Mouse (Mus musculus) neural tube, embryonic 14.5 days (tissue): Measurements from ENCODE around the gene Gm42669. TPM values are rescaled to one million over a fixed set of nuclear protein-coding genes. Genes with fewer than 3 reads are reported as not detected.

Experiments
- ATAC-seq: fragments of 200-750 bp; cut with Nextera tagmentation; 2 replicates; pipeline ENCODE4 v1.8.0; 2017; ENCODE audit warnings: low read depth, mild to moderate bottlenecking, moderate TSS enrichment, moderate library complexity
- H3K27ac ChIP-seq: fragments of 300-500 bp; sonication (generic); 2 replicates; pipeline ENCODE4 v1.5.1; 2014; ENCODE audit warnings: low read depth, mild to moderate bottlenecking, control low read depth, low read length, moderate library complexity, mixed read lengths
- H3K27me3 ChIP-seq: fragments of 300-500 bp; sonication (generic); 2 replicates; pipeline ENCODE4 v1.6.1; 2014; ENCODE audit warnings: low read length; ENCODE audit not compliant: control insufficient read depth, insufficient read depth
- H3K36me3 ChIP-seq: fragments of 300-500 bp; sonication (generic); 2 replicates; pipeline ENCODE4 v1.6.1; 2014; ENCODE audit warnings: low read length, mixed read lengths; ENCODE audit not compliant: control insufficient read depth, insufficient read depth
- H3K4me1 ChIP-seq: fragments of 300-500 bp; sonication (generic); 2 replicates; pipeline ENCODE4 v1.6.1; 2014; ENCODE audit warnings: low read length; ENCODE audit not compliant: control insufficient read depth, insufficient read depth
- H3K4me2 ChIP-seq: fragments of 300-500 bp; sonication (generic); 2 replicates; pipeline ENCODE4 v1.6.1; 2014; ENCODE audit warnings: mild to moderate bottlenecking, low read depth, low read length, control low read depth
- H3K4me3 ChIP-seq: fragments of 300-500 bp; sonication (generic); 2 replicates; pipeline ENCODE4 v1.5.1; 2014; ENCODE audit warnings: low read depth, low read length, control low read depth, mixed read lengths
- H3K9ac ChIP-seq: fragments of 300-500 bp; sonication (generic); replicated peaks from 2 replicates; pipeline ENCODE4 v1.6.1; 2014; ENCODE audit warnings: low read depth, mild to moderate bottlenecking, control low read depth, low read length, mixed read lengths
- H3K9me3 ChIP-seq: fragments of 300-500 bp; sonication (generic); 2 replicates; pipeline ENCODE4 v1.6.1; 2016; ENCODE audit warnings: low read length; ENCODE audit not compliant: control insufficient read depth
- WGBS: fragments of 180-500 bp; shearing (Covaris S2); extraction: QIAGEN DNeasy Blood & Tissue Kit; methylation state at CpG from one replicate; pipeline ENCODE4 v1.1.7; 2014; 5-methylcytosine and 5-hydroxymethylcytosine counted together
- polyA plus RNA-seq: library from polyadenylated mRNA; unstranded; fragments of >200 nt; fragmentation: Nextera tagmentation; extraction: Ambion mirVana; gene quantifications from 2 replicates; pipeline ENCODE4 v1.2.1, GENCODE M21; 2014

The Gm42669 gene
- polyA plus RNA-seq, 1 experiment from 2014 or later, result 1.2 TPM

DNA sequence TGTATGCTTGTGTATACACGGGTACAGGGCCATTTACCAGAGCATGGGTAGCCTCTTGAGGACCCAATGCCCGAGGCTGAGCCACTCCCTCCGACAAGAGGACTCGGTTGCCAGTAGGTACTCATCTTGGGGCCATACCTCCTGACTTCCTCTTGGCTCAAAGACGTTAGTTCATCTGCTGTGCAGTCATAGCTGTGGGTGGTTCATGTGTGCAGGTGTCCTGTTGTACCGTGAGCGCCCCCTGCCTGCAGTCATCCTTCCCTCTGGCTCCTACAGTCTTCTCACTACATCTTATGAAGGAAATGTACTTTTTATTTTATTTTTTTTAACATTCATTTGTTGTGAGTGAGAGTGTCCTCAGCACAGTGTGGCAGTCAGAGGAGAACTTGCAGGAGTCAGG is 6.2 kb downstream of the Gm42669 start:
- Histone ChIP-seq H3K4me3 (no peak overlapping the region), H3K9ac (no peak overlapping the region), H3K4me2 (no peak overlapping the region), H3K4me1 (no peaks in the 10 kb centered on the region), H3K9me3 (no peaks in the 10 kb centered on the region), H3K27ac (no peak overlapping the region), H3K36me3 (peaks cover 4% of the 10 kb centered on the region; the same call in 1 of the 2 replicates), H3K27me3 (no peaks in the 10 kb centered on the region)
- WGBS, result 59% methylated on average over 7 of the region's 7 CpGs
- ATAC-seq, result no peak

DNA sequence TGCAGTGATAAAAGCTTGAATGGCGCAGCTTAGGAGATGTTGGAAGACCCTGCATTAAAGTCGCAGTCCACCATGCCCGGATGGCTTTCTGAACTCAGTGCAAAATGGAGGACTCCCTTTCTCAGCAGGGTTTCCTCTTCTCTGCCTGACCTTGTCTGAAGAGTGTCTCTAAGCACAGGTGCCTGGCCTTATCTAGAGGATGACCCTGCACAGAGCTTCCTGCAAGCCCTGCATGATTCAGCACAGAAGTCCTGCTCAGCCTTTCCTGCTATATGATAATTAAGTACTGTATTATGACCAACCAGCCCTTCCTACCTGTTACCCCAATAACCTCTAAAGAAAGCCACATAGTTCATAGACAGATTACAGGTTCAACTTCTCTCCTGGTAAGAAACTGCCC is 8.0 kb downstream of the Gm42669 start:
- H3K27ac ChIP-seq, result no peak overlapping the region
- H3K9me3 ChIP-seq, result no peaks in the 10 kb centered on the region
- ATAC-seq, result no peak
- no peak overlapping the region for H3K9ac ChIP-seq
- H3K36me3 ChIP-seq, result peaks cover 1% of the 10 kb centered on the region; the same call in 1 of the 2 replicates
- no peaks in the 10 kb centered on the region for H3K27me3 ChIP-seq
- no peak overlapping the region for H3K4me3 ChIP-seq
- no peak overlapping the region for H3K4me2 ChIP-seq
- no peaks in the 10 kb centered on the region for H3K4me1 ChIP-seq
- WGBS, result 95% methylated on average over 3 of the region's 3 CpGs

DNA sequence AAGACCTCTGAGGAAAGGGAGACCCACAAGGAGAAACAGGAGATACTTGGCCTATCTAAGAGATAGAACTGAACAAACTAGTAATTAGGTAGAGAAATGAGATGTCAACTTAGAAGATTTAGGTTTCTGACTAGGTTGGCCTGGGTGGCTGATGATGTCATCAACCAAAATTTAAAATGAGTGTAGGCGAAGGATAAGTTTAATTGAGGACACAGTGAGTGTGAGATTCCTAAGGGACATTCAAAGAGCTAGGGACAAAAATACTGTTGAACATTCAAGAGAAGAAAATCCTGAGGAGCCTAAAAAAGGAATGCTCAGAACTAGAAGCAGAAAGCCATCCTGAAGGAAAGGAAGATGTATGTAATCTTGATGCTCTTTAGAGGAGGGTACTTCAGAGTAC is 8.7 kb downstream of the Gm42669 start:
- 95% methylated on average over 1 of the region's 1 CpGs for WGBS
- Histone ChIP-seq H3K9me3 (no peaks in the 10 kb centered on the region), H3K27ac (no peak overlapping the region), H3K4me1 (no peaks in the 10 kb centered on the region), H3K36me3 (no peaks in the 10 kb centered on the region), H3K4me3 (no peak overlapping the region), H3K4me2 (no peak overlapping the region), H3K27me3 (no peaks in the 10 kb centered on the region), H3K9ac (no peak overlapping the region)
- no peak for ATAC-seq

DNA sequence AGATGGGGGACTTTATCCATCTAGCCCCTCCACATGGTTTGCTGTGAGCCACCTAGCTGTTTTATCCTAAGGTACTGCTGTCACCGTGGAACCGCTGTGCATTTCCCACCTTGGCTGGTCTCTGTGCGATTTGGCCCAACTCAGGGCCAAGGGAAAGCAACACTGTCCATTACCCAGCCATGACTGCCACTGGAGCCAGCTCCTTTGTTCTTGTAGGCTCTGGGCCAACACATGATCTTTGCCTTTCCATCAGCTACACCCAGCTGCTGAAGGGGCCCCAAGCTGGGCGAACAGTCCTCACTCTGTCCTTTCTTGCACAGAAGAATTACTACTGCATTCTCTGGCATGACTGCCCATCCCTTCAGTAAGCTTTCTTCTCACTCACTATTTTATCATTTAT is 11.2 kb downstream of the Gm42669 start:
- WGBS, result 84% methylated on average over 4 of the region's 4 CpGs
- no peak for ATAC-seq
- Histone ChIP-seq H3K27me3 (no peaks in the 10 kb centered on the region), H3K9me3 (no peaks in the 10 kb centered on the region), H3K27ac (no peak overlapping the region), H3K4me3 (no peak overlapping the region), H3K4me1 (no peaks in the 10 kb centered on the region), H3K36me3 (no peaks in the 10 kb centered on the region), H3K9ac (no peak overlapping the region), H3K4me2 (no peak overlapping the region)

DNA sequence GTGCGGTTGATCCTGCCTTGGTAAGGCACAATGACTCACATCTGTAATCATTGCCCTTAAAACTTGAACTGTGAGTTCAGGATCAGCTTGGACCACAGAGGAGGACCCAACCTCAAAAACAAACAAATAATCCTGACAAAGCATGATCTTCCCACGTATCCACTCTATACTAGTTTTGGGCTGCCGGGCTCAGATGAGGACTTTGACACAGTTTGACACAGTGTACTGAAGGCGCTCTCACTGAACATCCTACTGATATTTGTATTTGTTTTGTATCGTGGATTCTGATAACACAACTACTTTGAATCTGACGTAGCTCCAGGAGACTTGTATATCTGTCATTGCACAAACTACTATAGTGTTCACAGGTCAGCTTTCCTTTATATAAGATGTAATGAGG is 14.0 kb downstream of the Gm42669 start:
- Histone ChIP-seq H3K9ac (no peak overlapping the region), H3K4me1 (no peaks in the 10 kb centered on the region), H3K36me3 (no peaks in the 10 kb centered on the region), H3K27ac (no peak overlapping the region), H3K4me2 (no peak overlapping the region), H3K4me3 (no peak overlapping the region), H3K27me3 (no peaks in the 10 kb centered on the region), H3K9me3 (no peaks in the 10 kb centered on the region)
- WGBS, result 92% methylated on average over 6 of the region's 6 CpGs
- no peak for ATAC-seq

DNA sequence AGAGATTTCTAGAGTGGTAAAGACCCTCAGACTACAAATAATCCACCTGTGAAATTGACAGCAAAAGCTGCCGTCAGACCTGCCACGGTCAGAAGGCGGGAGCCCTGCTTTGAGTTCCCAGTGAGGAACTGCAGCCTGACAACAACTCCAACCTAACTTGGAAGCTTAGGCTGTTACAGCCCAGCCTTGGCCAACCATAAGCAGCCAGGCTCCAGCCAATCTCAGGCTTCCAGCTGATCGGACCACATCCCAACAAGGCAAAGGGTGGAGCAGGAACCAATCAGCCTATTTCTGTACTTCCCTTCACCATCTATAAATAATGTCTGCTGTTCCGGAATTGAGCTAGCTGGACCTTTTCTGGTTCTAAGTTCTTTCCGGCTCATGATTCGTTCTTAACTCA is 14.5 kb downstream of the Gm42669 start:
- no peak for ATAC-seq
- H3K4me3 ChIP-seq, result no peak overlapping the region
- H3K9ac ChIP-seq, result no peak overlapping the region
- no peaks in the 10 kb centered on the region for H3K9me3 ChIP-seq
- no peak overlapping the region for H3K4me2 ChIP-seq
- no peaks in the 10 kb centered on the region for H3K36me3 ChIP-seq
- no peaks in the 10 kb centered on the region for H3K4me1 ChIP-seq
- no peak overlapping the region for H3K27ac ChIP-seq
- H3K27me3 ChIP-seq, result no peaks in the 10 kb centered on the region
- WGBS, result 86% methylated on average over 7 of the region's 7 CpGs

DNA sequence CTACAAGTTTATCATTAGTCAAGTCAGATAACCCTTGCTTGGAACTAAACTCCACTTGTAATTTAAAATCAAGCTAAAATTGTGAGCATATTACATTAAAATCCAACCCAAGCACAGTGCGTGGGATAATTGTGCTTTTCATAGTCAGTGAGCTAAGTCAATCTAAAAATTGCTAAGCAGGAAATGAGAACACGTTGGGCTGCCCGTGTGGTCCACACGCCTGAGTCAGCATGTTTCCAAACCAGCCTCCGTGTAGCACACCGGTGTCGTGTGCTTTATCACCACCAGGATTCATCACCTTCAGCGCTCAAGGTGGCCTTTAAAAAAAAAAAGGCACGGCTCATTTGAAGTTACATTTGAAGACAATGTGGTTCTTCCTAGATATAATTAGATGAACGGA is 16.9 kb downstream of the Gm42669 start:
- Histone ChIP-seq H3K9ac (no peak overlapping the region), H3K9me3 (no peaks in the 10 kb centered on the region), H3K4me2 (no peak overlapping the region), H3K27ac (no peak overlapping the region), H3K4me3 (no peak overlapping the region), H3K4me1 (no peaks in the 10 kb centered on the region), H3K27me3 (no peaks in the 10 kb centered on the region), H3K36me3 (no peaks in the 10 kb centered on the region)
- ATAC-seq, result no peak
- 83% methylated on average over 10 of the region's 10 CpGs for WGBS

DNA sequence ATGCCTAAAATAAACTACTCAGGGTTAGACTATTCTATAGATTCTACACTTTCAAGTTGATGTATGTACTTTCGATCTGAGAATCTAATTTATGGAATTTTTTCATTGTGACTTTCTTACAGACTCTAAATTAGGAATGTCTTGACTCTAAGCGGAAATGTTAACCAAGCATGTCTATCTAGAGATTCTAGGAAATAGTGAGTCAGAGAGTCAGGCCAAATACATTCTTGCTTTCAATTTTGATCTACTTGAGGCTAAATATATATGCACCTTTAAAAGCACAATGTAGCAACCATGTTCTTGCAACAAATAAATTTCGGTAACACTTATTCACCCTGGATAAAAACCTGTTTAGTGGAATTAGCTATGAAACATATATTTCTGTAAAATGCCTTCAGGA is 21.4 kb downstream of the Gm42669 start:
- no peak overlapping the region for H3K27ac ChIP-seq
- H3K36me3 ChIP-seq, result no peaks in the 10 kb centered on the region
- no peak for ATAC-seq
- no peaks in the 10 kb centered on the region for H3K4me1 ChIP-seq
- no peak overlapping the region for H3K4me2 ChIP-seq
- no peak overlapping the region for H3K4me3 ChIP-seq
- no peak overlapping the region for H3K9ac ChIP-seq
- no peaks in the 10 kb centered on the region for H3K27me3 ChIP-seq
- no peaks in the 10 kb centered on the region for H3K9me3 ChIP-seq
- 92% methylated on average over 3 of the region's 3 CpGs for WGBS

DNA sequence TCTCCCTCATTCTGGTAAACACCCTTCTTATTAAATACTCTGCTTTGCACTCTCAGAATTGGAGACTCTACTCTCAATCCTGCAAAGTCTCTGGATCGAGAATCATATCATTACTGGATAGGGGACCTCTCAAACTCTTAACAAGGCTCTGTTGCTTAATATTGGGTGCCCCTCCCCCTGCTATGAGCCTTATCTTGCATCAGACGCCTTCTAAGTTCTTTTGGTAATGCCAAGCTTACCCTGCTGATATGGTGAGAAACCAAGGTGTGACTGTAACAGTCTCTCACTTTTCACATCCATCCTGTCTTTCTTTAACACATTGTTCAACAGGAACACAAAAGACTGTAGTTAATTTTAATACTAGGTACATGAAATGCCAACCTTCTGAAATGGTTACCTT is 26.2 kb downstream of the Gm42669 start:
- H3K9me3 ChIP-seq, result no peaks in the 10 kb centered on the region
- WGBS, result 77% methylated on average over 2 of the region's 2 CpGs
- H3K27ac ChIP-seq, result no peak overlapping the region
- H3K9ac ChIP-seq, result no peak overlapping the region
- no peak for ATAC-seq
- no peak overlapping the region for H3K4me3 ChIP-seq
- no peak overlapping the region for H3K4me2 ChIP-seq
- no peaks in the 10 kb centered on the region for H3K27me3 ChIP-seq
- no peaks in the 10 kb centered on the region for H3K36me3 ChIP-seq
- no peaks in the 10 kb centered on the region for H3K4me1 ChIP-seq

DNA sequence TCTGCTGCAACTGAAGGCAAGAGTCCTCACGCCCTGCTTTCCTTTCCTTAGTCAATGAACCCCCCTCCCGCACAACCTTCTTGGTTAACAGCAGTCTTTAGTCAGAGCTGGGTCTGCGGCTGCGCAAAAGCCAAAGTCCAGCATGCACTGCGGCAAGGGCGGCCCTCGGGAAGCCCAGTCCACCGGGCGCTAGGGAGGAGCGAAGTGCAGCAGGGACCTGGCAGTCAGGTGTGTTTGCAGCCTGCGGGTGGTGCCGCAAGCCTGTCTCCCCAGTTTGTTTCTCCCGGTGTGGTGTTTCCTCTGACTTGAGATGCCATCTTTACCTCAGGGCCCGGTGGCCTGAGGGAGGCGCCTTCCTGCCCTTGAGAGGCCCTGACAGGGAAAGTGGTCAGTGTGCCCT is 27.2 kb downstream of the Gm42669 start, which contains the start of gene 1700028K03Rik:
TSS of gene 1700028K03Rik (plus strand) at position 129 of the 400 bp plus-strand sequence.
- H3K9ac ChIP-seq, result no peak within 1 kb of the TSS
- H3K27ac ChIP-seq, result no peak within 1 kb of the TSS
- H3K36me3 ChIP-seq, result no peaks in the 10 kb centered on the region
- H3K4me2 ChIP-seq, result no peak within 1 kb of the TSS
- no peak for ATAC-seq
- WGBS, result 80% methylated on average over 15 of the region's 15 CpGs
- H3K27me3 ChIP-seq, result no peaks in the 10 kb centered on the region
- H3K4me1 ChIP-seq, result no peaks in the 10 kb centered on the region
- H3K9me3 ChIP-seq, result no peaks in the 10 kb centered on the region
- no peak within 1 kb of the TSS for H3K4me3 ChIP-seq
